Mouse (Mus musculus): ENCODE results near the gene Baz2a. TPM values are rescaled to one million over a fixed set of nuclear protein-coding genes. Genes with fewer than 3 reads are reported as not detected.
"Not testable (repeated sequence)": the region's sequence is repeated elsewhere in the genome, so short reads cannot be mapped to it uniquely, and the experiment has no call there.

Baz2a gene
- polyA plus RNA-seq, 1 experiment from 2014 or later, result 9.0 TPM

DNA sequence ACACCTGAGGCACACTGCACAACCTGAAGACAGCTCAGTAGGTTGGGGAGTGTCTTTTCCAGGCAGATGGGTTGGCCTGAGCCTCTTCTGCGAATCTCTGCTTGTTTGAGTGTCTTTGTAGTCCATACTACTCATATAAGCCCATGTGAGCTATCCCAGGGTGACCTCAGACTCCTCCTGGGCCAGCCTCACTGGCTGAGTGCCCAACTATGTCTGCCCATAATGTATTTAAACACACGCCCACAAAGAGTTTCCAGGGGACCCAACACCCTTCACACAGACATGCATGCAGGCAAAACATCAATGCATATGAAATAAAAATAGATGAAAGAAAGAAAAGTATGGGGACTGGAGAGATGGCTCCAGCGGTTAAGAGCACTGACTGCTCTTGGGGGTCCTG, 62.6 kb downstream of the Baz2a start:
- Histone ChIP-seq H3K27ac (no peak overlapping the region), H3K9me3 (no peaks in the 10 kb centered on the region), H3K27me3 (no peaks in the 10 kb centered on the region), H3K4me3 (no peak overlapping the region), H3K9ac (no peak overlapping the region), H3K4me2 (replicated peaks) (no peak overlapping the region), H3K36me3 (0 out of 2 replicates have a peak, but pooled peaks cover 9% of the 10 kb centered on the region), H3K4me1 (peaks cover 8% of the 10 kb centered on the region)
- WGBS, result 84% methylated on average over 3 of the region's 3 CpGs
- no peak for ATAC-seq (ENCODE audit: insufficient number of reproducible peaks, insufficient read depth, low FRiP score, low TSS enrichment)

DNA sequence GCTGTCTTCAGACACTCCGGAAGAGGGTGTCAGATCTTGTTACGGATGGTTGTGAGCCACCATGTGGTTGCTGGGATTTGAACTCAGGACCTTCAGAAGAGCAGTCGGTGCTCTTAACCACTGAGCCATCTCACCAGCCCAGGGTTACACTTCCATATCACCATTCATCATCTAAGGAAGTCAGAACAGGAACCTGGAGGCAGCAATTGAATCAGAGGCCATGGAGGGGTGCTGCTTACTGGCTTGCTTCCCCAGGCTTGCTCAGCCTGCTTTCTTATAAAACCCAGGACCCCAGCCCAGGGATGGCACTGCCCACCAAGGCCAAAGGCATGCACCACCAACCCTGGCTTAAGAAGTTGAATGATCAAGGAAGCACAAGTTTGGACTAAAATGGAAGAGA, 74.3 kb downstream of the Baz2a start:
- not testable (repeated sequence) for H3K9ac ChIP-seq; H3K27me3 ChIP-seq; H3K9me3 ChIP-seq; H3K4me3 ChIP-seq; H3K27ac ChIP-seq; H3K4me1 ChIP-seq; ATAC-seq (ENCODE audit: insufficient number of reproducible peaks, insufficient read depth, low FRiP score, low TSS enrichment); H3K36me3 ChIP-seq; H3K4me2 ChIP-seq (replicated peaks)
- whole genome bisulfite sequencing, result 89% methylated on average over 3 of the region's 3 CpGs

DNA sequence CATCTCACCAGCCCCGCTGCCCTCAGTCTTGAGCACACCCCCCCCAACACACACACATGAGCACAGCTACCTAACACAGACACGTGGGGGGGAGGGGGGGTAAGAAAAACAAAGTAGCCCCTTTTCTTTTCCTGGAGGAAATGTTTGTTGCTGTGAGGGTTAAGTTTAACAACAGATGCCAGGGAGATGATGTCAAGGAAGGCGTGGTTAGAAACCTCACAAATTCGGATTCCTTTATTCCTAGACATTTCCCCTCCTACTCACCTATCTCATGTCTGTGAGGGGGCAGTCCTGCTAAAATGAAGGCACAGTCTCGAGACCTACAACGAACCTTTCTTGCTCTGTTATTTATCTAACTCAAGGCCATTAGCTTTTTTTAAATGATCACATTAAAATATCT, 75.7 kb downstream of the Baz2a start:
- no peaks in the 10 kb centered on the region for H3K27me3 ChIP-seq
- no peak overlapping the region for H3K27ac ChIP-seq
- WGBS, result 45% methylated on average over 6 of the region's 6 CpGs
- H3K9me3 ChIP-seq, result no peaks in the 10 kb centered on the region
- no peak overlapping the region for H3K4me2 ChIP-seq (replicated peaks)
- no peak for ATAC-seq (ENCODE audit: insufficient number of reproducible peaks, insufficient read depth, low FRiP score, low TSS enrichment)
- H3K9ac ChIP-seq, result no peak overlapping the region
- H3K4me1 ChIP-seq, result no peaks in the 10 kb centered on the region
- H3K36me3 ChIP-seq, result 0 out of 2 replicates have a peak, but pooled peaks cover 5% of the 10 kb centered on the region
- no peak overlapping the region for H3K4me3 ChIP-seq

GRCm38 (mm10) chr10:128171348-128171747, 80.0 kb downstream of the Baz2a start:
- ATAC-seq (ENCODE audit: insufficient number of reproducible peaks, insufficient read depth, low FRiP score, low TSS enrichment); H3K9me3 ChIP-seq; H3K9ac ChIP-seq; H3K4me3 ChIP-seq; H3K27ac ChIP-seq; H3K36me3 ChIP-seq; H3K27me3 ChIP-seq; H3K4me2 ChIP-seq (replicated peaks): not testable (repeated sequence)
- H3K4me1 ChIP-seq, result peaks cover 14% of the 10 kb centered on the region
- 95% methylated on average over 10 of the region's 10 CpGs for WGBS

- Histone ChIP-seq H3K9me3 (no peaks in the 10 kb centered on the region), H3K4me3 (peak overlapping the region; percentile 62), H3K27me3 (no peaks in the 10 kb centered on the region), H3K9ac (peak overlapping the region; percentile 69), H3K36me3 (no peaks in the 10 kb centered on the region), H3K4me1 (peaks cover 22% of the 10 kb centered on the region), H3K4me2 (replicated peaks) (peak overlapping the region; percentile 81), H3K27ac (peak overlapping the region; percentile 95)
- ATAC-seq (ENCODE audit: insufficient number of reproducible peaks, insufficient read depth, low FRiP score, low TSS enrichment), result no peak
- 10% methylated on average over 3 of the region's 3 CpGs for WGBS
Measured at GRCm38 (mm10) chr10:128175302-128175701, 83.9 kb downstream of the Baz2a start.

GRCm38 (mm10) chr10:128175996-128176755, 84.8 kb downstream of the Baz2a start:
- ATAC-seq (ENCODE audit: insufficient number of reproducible peaks, insufficient read depth, low FRiP score, low TSS enrichment), result peak; percentile 72; the same call in 1 of the 2 replicates
- peak overlapping the region; percentile 81 for H3K4me2 ChIP-seq (replicated peaks)
- no peaks in the 10 kb centered on the region for H3K9me3 ChIP-seq
- H3K4me3 ChIP-seq, result peak overlapping the region; percentile 62
- peak overlapping the region; percentile 69 for H3K9ac ChIP-seq
- H3K36me3 ChIP-seq, result no peaks in the 10 kb centered on the region
- H3K27ac ChIP-seq, result peak overlapping the region; percentile 95
- H3K27me3 ChIP-seq, result no peaks in the 10 kb centered on the region
- 1% methylated on average over 17 of the region's 17 CpGs for WGBS
- peaks cover 22% of the 10 kb centered on the region for H3K4me1 ChIP-seq

- Histone ChIP-seq H3K9ac (no peak overlapping the region), H3K36me3 (no peaks in the 10 kb centered on the region), H3K4me1 (peaks cover 22% of the 10 kb centered on the region), H3K9me3 (no peaks in the 10 kb centered on the region), H3K27ac (no peak overlapping the region), H3K4me3 (no peak overlapping the region), H3K27me3 (no peaks in the 10 kb centered on the region), H3K4me2 (replicated peaks) (no peak overlapping the region)
- no peak for ATAC-seq (ENCODE audit: insufficient number of reproducible peaks, insufficient read depth, low FRiP score, low TSS enrichment)
- 82% methylated on average over 4 of the region's 4 CpGs for WGBS
Measured at GRCm38 (mm10) chr10:128177316-128177715, 85.9 kb downstream of the Baz2a start.

MicroRNA genes within 50 kb of the gene (microRNA counts, 519-probe panel; counts per million panel counts)
- 460 counts per million, percentile 65 among the panel's probes with 10 or more counts for microRNA mmu-miR-677

Small RNAs within 50 kb of the gene (microRNA-seq; reads per million reads assigned to microRNA genes)
- 20.7 reads per million, percentile 36 among the genes with 10 or more reads in this experiment for gene Mir677

Other genes starting within 250 kb of the Baz2a start
- not detected in 2 replicates for gene Rdh19, start 241.6 kb upstream of the Baz2a start, polyA plus RNA-seq (2016; fragmentation: Nextera tagmentation; extraction: Ambion mirVana)
- not detected in 2 replicates for gene Rdh16f2, start 225.1 kb upstream of the Baz2a start, polyA plus RNA-seq (2016; fragmentation: Nextera tagmentation; extraction: Ambion mirVana)
- not detected in 2 replicates for gene Rdh7, start 202.8 kb upstream of the Baz2a start, polyA plus RNA-seq (2016; fragmentation: Nextera tagmentation; extraction: Ambion mirVana)
- gene Sdr9c7, start 193.1 kb upstream of the Baz2a start, polyA plus RNA-seq (2016; fragmentation: Nextera tagmentation; extraction: Ambion mirVana), result not detected in 2 replicates
- not detected in 2 replicates for gene Hsd17b6, start 84.0 kb upstream of the Baz2a start, polyA plus RNA-seq (2016; fragmentation: Nextera tagmentation; extraction: Ambion mirVana)
- 94.6 and 95.2 TPM in 2 replicates for gene Prim1, start 76.4 kb upstream of the Baz2a start, polyA plus RNA-seq (2016; fragmentation: Nextera tagmentation; extraction: Ambion mirVana)
- 832 and 847 TPM in 2 replicates for gene Naca, start 56.0 kb upstream of the Baz2a start, polyA plus RNA-seq (2016; fragmentation: Nextera tagmentation; extraction: Ambion mirVana)
- gene Ptges3, start 32.6 kb upstream of the Baz2a start, polyA plus RNA-seq (2016; fragmentation: Nextera tagmentation; extraction: Ambion mirVana), result 541 and 578 TPM in 2 replicates
- gene Atp5b, start 8.3 kb upstream of the Baz2a start, polyA plus RNA-seq (2016; fragmentation: Nextera tagmentation; extraction: Ambion mirVana), result 1,967 TPM in 2 replicates
- 31.7 and 33.6 TPM in 2 replicates for gene Rbms2, start 88.7 kb downstream of the Baz2a start, polyA plus RNA-seq (2016; fragmentation: Nextera tagmentation; extraction: Ambion mirVana)
- gene Gls2, start 102.9 kb downstream of the Baz2a start, polyA plus RNA-seq (2016; fragmentation: Nextera tagmentation; extraction: Ambion mirVana), result 1.1 and 2.7 TPM in 2 replicates
- gene Spryd4, start 120.2 kb downstream of the Baz2a start, polyA plus RNA-seq (2016; fragmentation: Nextera tagmentation; extraction: Ambion mirVana), result 31.1 TPM in 2 replicates
- gene Mip, start 134.3 kb downstream of the Baz2a start, polyA plus RNA-seq (2016; fragmentation: Nextera tagmentation; extraction: Ambion mirVana), result 0.69 and 1.1 TPM in 2 replicates
- gene Timeless, start 140.5 kb downstream of the Baz2a start, polyA plus RNA-seq (2016; fragmentation: Nextera tagmentation; extraction: Ambion mirVana), result 80.9 and 81.5 TPM in 2 replicates
- 0.37 and 0.90 TPM in 2 replicates for gene Apon, start 162.5 kb downstream of the Baz2a start, polyA plus RNA-seq (2016; fragmentation: Nextera tagmentation; extraction: Ambion mirVana)
- not detected in 2 replicates for gene Apof, start 177.1 kb downstream of the Baz2a start, polyA plus RNA-seq (2016; fragmentation: Nextera tagmentation; extraction: Ambion mirVana)
- gene Stat2, start 179.0 kb downstream of the Baz2a start, polyA plus RNA-seq (2016; fragmentation: Nextera tagmentation; extraction: Ambion mirVana), result 20.9 and 22.0 TPM in 2 replicates
- gene Il23a, start 207.2 kb downstream of the Baz2a start, polyA plus RNA-seq (2016; fragmentation: Nextera tagmentation; extraction: Ambion mirVana), result not detected in 2 replicates
- gene Pan2, start 211.8 kb downstream of the Baz2a start, polyA plus RNA-seq (2016; fragmentation: Nextera tagmentation; extraction: Ambion mirVana), result 36.2 and 38.3 TPM in 2 replicates
- 306 and 319 TPM in 2 replicates for gene Cnpy2, start 230.9 kb downstream of the Baz2a start, polyA plus RNA-seq (2016; fragmentation: Nextera tagmentation; extraction: Ambion mirVana)
- 191 TPM in 2 replicates for gene Cs, start 246.2 kb downstream of the Baz2a start, polyA plus RNA-seq (2016; fragmentation: Nextera tagmentation; extraction: Ambion mirVana)